Mouse (Mus musculus) heart, adult 2 months (tissue): ENCODE results near the gene Hist1h2br.

Experiments used
- CTCF ChIP-seq: fragments of 200-600 bp; IDR thresholded peaks from 2 replicates; pipeline ENCODE4 v1.8.1; 2022; ENCODE audit warnings: antibody characterized with exemption, mild to moderate bottlenecking, moderate library complexity
- EP300 ChIP-seq: fragments of 200-500 bp; IDR thresholded peaks from 2 replicates; pipeline ENCODE4 v1.6.1; 2011; ENCODE audit warnings: low read depth, low read length, control low read depth; ENCODE audit not compliant: insufficient read depth
- POLR2A ChIP-seq: fragments of 200-500 bp; IDR thresholded peaks from 2 replicates; pipeline ENCODE4 v1.6.1; 2011; ENCODE audit warnings: mild to moderate bottlenecking, low read depth, low read length, control low read depth; ENCODE audit not compliant: insufficient read depth

DNA sequence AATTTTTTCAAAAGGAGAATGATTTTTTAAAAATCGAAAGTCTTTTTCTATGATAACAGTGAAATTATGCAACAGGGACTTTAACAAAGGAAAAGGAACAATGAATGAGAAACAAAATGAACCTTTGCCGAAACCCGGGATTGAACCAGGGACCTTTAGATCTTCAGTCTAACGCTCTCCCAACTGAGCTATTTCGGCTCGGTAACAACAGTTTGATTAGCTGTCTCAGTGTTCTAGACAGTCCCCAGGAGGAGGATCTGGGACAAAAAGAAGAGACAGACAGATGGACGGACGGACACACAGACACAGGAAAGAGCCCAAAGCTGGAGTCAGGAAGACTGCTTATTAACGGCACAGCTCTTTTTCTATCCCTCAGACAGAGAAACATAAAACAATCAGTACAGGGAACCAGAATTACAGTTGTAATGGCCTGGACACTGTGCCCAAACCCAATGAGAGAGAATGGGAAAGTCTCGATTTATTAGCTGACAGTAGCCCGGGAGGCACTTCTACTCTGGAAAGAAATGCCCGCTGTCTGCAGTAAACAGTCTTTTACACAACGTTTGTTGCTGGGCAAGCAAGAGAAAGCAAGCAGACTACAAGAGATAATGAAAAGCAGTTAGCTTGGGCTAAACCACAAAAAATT is 49.3 kb downstream of the Hist1h2br start:
- no peak for TF ChIP-seq POLR2A
- TF ChIP-seq CTCF: no peak
- no peak for TF ChIP-seq EP300
